Mouse (Mus musculus): Measurements from ENCODE around the gene Ank3. TPM values are rescaled to one million over a fixed set of nuclear protein-coding genes. Genes with fewer than 3 reads are reported as not detected.

Gene Ank3
- polyA plus RNA-seq, 1 experiment from 2014 or later, result 19.0 TPM

DNA sequence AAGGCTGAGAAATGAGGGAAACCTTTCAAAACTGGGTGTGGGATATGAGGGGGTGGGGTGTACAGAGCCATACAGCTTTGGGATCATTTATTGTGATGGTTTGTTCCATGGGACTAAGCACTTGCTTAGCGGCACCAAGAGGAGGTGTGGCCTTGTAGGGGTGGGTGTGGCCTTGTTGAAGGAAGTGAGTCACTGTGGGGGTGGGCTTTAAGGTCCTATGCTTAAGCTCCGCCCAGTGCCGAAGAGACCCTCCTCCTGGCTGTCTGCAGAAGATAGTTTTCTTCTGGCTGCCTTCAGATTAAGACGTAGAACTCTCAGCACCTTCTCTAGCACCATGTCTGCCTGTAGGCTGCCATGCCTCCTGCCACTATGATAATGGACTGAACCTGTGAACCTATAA lies 9.1 kb upstream of the Ank3 start:
- no peak overlapping the region for H3K9ac ChIP-seq (ENCODE audit: low read length)
- H3K4me3 ChIP-seq (ENCODE audit: low read length), result no peak overlapping the region
- WGBS, result 86% methylated on average over 4 of the region's 4 CpGs
- H3K4me1 ChIP-seq (replicated peaks; ENCODE audit: control insufficient read depth, insufficient read depth, low read length), result no peaks in the 10 kb centered on the region
- ATAC-seq (ENCODE audit: low read depth), result no peak
- no peak overlapping the region for H3K27ac ChIP-seq (ENCODE audit: low read length)
- H3K9me3 ChIP-seq (ENCODE audit: control insufficient read depth, low read length), result no peaks in the 10 kb centered on the region
- no peak overlapping the region for H3K4me2 ChIP-seq (ENCODE audit: low read depth, low read length)
- H3K36me3 ChIP-seq (ENCODE audit: control insufficient read depth, insufficient read depth, low read length), result no peaks in the 10 kb centered on the region
- H3K27me3 ChIP-seq (ENCODE audit: control insufficient read depth, insufficient read depth, low read depth, low read length), result no peaks in the 10 kb centered on the region

GRCm38 (mm10) chr10:69398197-69398762 lies 293 bp upstream of the Ank3 start:
- Histone ChIP-seq H3K4me2 (ENCODE audit: low read depth, low read length) (peak overlapping the region; percentile 97), H3K27ac (ENCODE audit: low read length) (no peak overlapping the region), H3K4me3 (ENCODE audit: low read length) (peak overlapping the region; percentile 80), H3K27me3 (ENCODE audit: control insufficient read depth, insufficient read depth, low read depth, low read length) (peaks cover 28% of the 10 kb centered on the region), H3K9ac (ENCODE audit: low read length) (peak overlapping the region; percentile 78), H3K36me3 (ENCODE audit: control insufficient read depth, insufficient read depth, low read length) (no peaks in the 10 kb centered on the region), H3K9me3 (ENCODE audit: control insufficient read depth, low read length) (no peaks in the 10 kb centered on the region), H3K4me1 (replicated peaks; ENCODE audit: control insufficient read depth, insufficient read depth, low read length) (peaks cover 3% of the 10 kb centered on the region)
- under 1% methylated on average over 26 of the region's 26 CpGs for WGBS
- peak; percentile 56 for ATAC-seq (ENCODE audit: low read depth)

DNA sequence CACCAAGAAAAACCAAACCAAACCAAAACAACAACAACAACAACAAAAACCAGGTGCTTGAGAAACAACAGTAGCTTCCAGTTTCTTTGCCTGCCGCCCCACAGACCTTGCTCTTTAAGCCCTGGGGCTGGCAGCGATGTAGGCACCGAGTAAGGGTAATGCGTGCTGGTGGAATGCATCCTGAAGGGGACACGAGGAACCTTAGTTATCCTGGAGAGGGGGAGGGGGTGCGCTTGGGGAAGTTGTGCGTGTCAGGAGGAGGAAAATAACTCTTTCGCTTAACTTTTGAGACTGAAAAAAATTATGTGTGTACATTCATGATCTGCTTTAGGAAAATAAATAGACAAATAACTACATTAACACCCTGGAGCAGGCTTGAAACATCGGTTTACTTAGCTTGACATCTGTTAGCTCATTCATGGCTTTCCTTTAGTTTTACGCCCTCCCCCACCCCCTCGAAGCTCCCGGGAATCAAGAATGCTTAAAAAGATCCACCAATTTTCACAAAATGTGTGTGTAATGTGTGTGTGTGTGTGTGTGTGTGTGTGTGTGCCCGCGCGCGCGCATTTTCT lies 1.3 kb downstream of the Ank3 start:
- 5% methylated on average over 17 of the region's 17 CpGs for WGBS
- no peaks in the 10 kb centered on the region for H3K9me3 ChIP-seq (ENCODE audit: control insufficient read depth, low read length)
- peak overlapping the region; percentile 78 for H3K9ac ChIP-seq (ENCODE audit: low read length)
- H3K4me2 ChIP-seq (ENCODE audit: low read depth, low read length), result peak overlapping the region; percentile 97
- no peaks in the 10 kb centered on the region for H3K36me3 ChIP-seq (ENCODE audit: control insufficient read depth, insufficient read depth, low read length)
- peaks cover 28% of the 10 kb centered on the region for H3K27me3 ChIP-seq (ENCODE audit: control insufficient read depth, insufficient read depth, low read depth, low read length)
- peaks cover 3% of the 10 kb centered on the region for H3K4me1 ChIP-seq (replicated peaks; ENCODE audit: control insufficient read depth, insufficient read depth, low read length)
- peak overlapping the region; percentile 80 for H3K4me3 ChIP-seq (ENCODE audit: low read length)
- no peak overlapping the region for H3K27ac ChIP-seq (ENCODE audit: low read length)
- ATAC-seq (ENCODE audit: low read depth), result peak; percentile 53; the same call in 1 of the 2 replicates

DNA sequence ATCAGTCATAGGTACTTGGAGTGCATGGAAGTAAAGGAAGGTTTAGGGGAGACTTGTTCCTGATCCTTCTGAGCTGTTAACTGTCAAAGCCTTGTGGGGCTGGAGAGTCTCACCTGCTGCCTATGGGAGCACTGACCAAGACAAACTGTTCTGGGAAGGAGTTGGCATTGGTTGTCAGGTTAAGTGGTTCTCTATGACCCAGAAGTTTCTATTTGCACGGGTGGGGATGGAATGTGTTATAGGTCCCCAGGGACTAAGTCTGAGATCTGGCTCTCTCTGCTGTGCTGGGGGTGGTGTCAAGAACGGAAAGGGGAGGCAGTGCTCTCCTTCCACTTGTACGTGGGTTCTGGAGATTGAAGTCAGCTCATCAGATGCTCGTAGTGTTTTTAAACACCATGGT lies 6.9 kb downstream of the Ank3 start:
- H3K9me3 ChIP-seq (ENCODE audit: control insufficient read depth, low read length), result no peaks in the 10 kb centered on the region
- H3K4me2 ChIP-seq (ENCODE audit: low read depth, low read length), result no peak overlapping the region
- peaks cover 5% of the 10 kb centered on the region for H3K27me3 ChIP-seq (ENCODE audit: control insufficient read depth, insufficient read depth, low read depth, low read length)
- H3K4me1 ChIP-seq (replicated peaks; ENCODE audit: control insufficient read depth, insufficient read depth, low read length), result no peaks in the 10 kb centered on the region; the same call in 1 of the 2 replicates
- H3K27ac ChIP-seq (ENCODE audit: low read length), result no peak overlapping the region
- ATAC-seq (ENCODE audit: low read depth), result 0 out of 2 replicates have a peak, but pooled peaks have one; percentile 28
- no peak overlapping the region for H3K9ac ChIP-seq (ENCODE audit: low read length)
- H3K36me3 ChIP-seq (ENCODE audit: control insufficient read depth, insufficient read depth, low read length), result no peaks in the 10 kb centered on the region
- WGBS, result 52% methylated on average over 4 of the region's 4 CpGs
- no peak overlapping the region for H3K4me3 ChIP-seq (ENCODE audit: low read length)

DNA sequence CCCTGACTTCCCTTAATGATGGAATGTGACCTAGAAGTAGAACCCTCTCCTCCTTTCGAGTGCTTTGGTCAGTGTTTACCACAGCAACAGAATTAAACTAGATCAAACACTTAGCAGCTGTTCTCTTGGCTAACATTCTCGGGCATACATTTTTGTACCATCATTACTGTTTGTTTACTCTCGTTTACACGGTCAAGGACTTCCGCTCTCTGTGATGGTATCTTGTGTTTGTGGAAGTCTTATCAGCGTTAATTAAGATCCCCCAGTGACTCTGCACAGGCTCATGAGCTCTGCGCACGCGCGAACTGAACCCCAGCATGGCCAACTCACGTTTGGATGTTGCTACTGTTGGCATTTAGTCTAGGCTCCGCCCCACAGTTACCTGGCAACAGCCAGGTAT lies 16.3 kb downstream of the Ank3 start:
- Histone ChIP-seq H3K27me3 (ENCODE audit: control insufficient read depth, insufficient read depth, low read depth, low read length) (no peaks in the 10 kb centered on the region), H3K27ac (ENCODE audit: low read length) (no peak overlapping the region), H3K36me3 (ENCODE audit: control insufficient read depth, insufficient read depth, low read length) (no peaks in the 10 kb centered on the region), H3K9ac (ENCODE audit: low read length) (no peak overlapping the region), H3K4me2 (ENCODE audit: low read depth, low read length) (peak overlapping the region; percentile 31; the same call in 1 of the 2 replicates), H3K4me3 (ENCODE audit: low read length) (no peak overlapping the region), H3K4me1 (replicated peaks; ENCODE audit: control insufficient read depth, insufficient read depth, low read length) (peaks cover 6% of the 10 kb centered on the region), H3K9me3 (ENCODE audit: control insufficient read depth, low read length) (no peaks in the 10 kb centered on the region)
- ATAC-seq (ENCODE audit: low read depth), result peak; percentile 59; the same call in 1 of the 2 replicates
- whole genome bisulfite sequencing, result 23% methylated on average over 12 of the region's 12 CpGs

- H3K9ac ChIP-seq (ENCODE audit: low read length), result no peak overlapping the region
- H3K4me2 ChIP-seq (ENCODE audit: low read depth, low read length), result no peak overlapping the region
- no peak for ATAC-seq (ENCODE audit: low read depth)
- H3K4me3 ChIP-seq (ENCODE audit: low read length), result no peak overlapping the region
- H3K27me3 ChIP-seq (ENCODE audit: control insufficient read depth, insufficient read depth, low read depth, low read length), result no peaks in the 10 kb centered on the region
- peaks cover 6% of the 10 kb centered on the region for H3K4me1 ChIP-seq (replicated peaks; ENCODE audit: control insufficient read depth, insufficient read depth, low read length)
- H3K9me3 ChIP-seq (ENCODE audit: control insufficient read depth, low read length), result no peaks in the 10 kb centered on the region
- no peak overlapping the region for H3K27ac ChIP-seq (ENCODE audit: low read length)
- WGBS, result 65% methylated on average over 8 of the region's 8 CpGs
- no peaks in the 10 kb centered on the region for H3K36me3 ChIP-seq (ENCODE audit: control insufficient read depth, insufficient read depth, low read length)
Observed at GRCm38 (mm10) chr10:69418716-69419115, 20.1 kb downstream of the Ank3 start.

DNA sequence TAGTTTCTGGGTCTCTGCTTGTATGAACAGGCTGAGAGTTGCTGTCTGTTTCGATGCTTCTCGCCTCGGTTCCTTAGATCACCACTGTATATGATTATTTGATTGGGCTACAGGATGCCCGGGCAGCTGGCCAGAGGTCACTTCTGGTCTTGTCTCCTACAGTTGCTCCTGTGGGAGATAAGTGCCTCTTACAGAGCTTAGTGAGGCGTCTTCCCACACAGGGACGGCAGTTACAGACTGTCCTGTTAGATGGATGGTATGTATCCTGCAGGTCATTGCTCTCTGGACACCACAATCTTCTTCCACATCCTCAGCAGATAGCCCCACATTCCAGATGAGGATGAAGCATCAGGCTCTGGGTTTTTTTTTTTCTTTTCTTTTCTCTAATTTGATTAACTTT lies 21.7 kb downstream of the Ank3 start:
- H3K9me3 ChIP-seq (ENCODE audit: control insufficient read depth, low read length), result no peaks in the 10 kb centered on the region
- no peaks in the 10 kb centered on the region for H3K4me1 ChIP-seq (replicated peaks; ENCODE audit: control insufficient read depth, insufficient read depth, low read length)
- no peaks in the 10 kb centered on the region for H3K27me3 ChIP-seq (ENCODE audit: control insufficient read depth, insufficient read depth, low read depth, low read length)
- H3K27ac ChIP-seq (ENCODE audit: low read length), result no peak overlapping the region
- ATAC-seq (ENCODE audit: low read depth), result no peak
- no peak overlapping the region for H3K4me2 ChIP-seq (ENCODE audit: low read depth, low read length)
- H3K36me3 ChIP-seq (ENCODE audit: control insufficient read depth, insufficient read depth, low read length), result no peaks in the 10 kb centered on the region
- no peak overlapping the region for H3K9ac ChIP-seq (ENCODE audit: low read length)
- H3K4me3 ChIP-seq (ENCODE audit: low read length), result no peak overlapping the region
- WGBS, result 47% methylated on average over 6 of the region's 6 CpGs

GRCm38 (mm10) chr10:69424051-69424450 lies 25.5 kb downstream of the Ank3 start:
- no peak for ATAC-seq (ENCODE audit: low read depth)
- H3K4me1 ChIP-seq (replicated peaks; ENCODE audit: control insufficient read depth, insufficient read depth, low read length), result no peaks in the 10 kb centered on the region; the same call in 1 of the 2 replicates
- H3K36me3 ChIP-seq (ENCODE audit: control insufficient read depth, insufficient read depth, low read length), result no peaks in the 10 kb centered on the region
- H3K9me3 ChIP-seq (ENCODE audit: control insufficient read depth, low read length), result no peaks in the 10 kb centered on the region
- no peak overlapping the region for H3K9ac ChIP-seq (ENCODE audit: low read length)
- no peaks in the 10 kb centered on the region for H3K27me3 ChIP-seq (ENCODE audit: control insufficient read depth, insufficient read depth, low read depth, low read length)
- H3K4me3 ChIP-seq (ENCODE audit: low read length), result no peak overlapping the region
- no peak overlapping the region for H3K27ac ChIP-seq (ENCODE audit: low read length)
- WGBS, result 88% methylated on average over 3 of the region's 3 CpGs
- no peak overlapping the region for H3K4me2 ChIP-seq (ENCODE audit: low read depth, low read length)

DNA sequence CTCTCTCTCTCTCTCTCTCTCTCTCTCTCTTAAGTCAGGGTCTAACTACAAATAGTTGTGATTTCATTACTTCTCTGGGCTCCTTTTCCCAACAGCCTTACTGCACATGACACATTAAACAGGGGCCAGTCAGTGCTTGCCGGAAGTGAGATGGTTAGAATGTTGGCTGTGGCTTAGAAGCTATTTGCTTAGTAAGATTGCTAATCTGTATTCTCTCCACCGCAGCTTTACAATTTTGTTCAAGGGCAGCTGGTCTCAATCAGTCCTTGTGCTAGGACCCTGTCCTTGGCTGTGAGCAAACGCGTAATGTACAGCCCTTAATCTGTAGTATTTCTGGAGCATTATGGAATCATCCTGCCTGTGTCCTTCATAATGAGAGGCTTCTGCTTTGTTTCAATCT lies 31.6 kb downstream of the Ank3 start:
- WGBS, result 51% methylated on average over 4 of the region's 4 CpGs
- Histone ChIP-seq H3K9me3 (ENCODE audit: control insufficient read depth, low read length) (no peaks in the 10 kb centered on the region), H3K27ac (ENCODE audit: low read length) (no peak overlapping the region), H3K4me3 (ENCODE audit: low read length) (no peak overlapping the region), H3K4me1 (replicated peaks; ENCODE audit: control insufficient read depth, insufficient read depth, low read length) (no peaks in the 10 kb centered on the region; the same call in 1 of the 2 replicates), H3K36me3 (ENCODE audit: control insufficient read depth, insufficient read depth, low read length) (no peaks in the 10 kb centered on the region), H3K9ac (ENCODE audit: low read length) (no peak overlapping the region), H3K27me3 (ENCODE audit: control insufficient read depth, insufficient read depth, low read depth, low read length) (no peaks in the 10 kb centered on the region), H3K4me2 (ENCODE audit: low read depth, low read length) (no peak overlapping the region)
- 0 out of 2 replicates have a peak, but pooled peaks have one; percentile 12 for ATAC-seq (ENCODE audit: low read depth)
